Mouse (Mus musculus): ENCODE data around the gene Ticam1. TPM values are rescaled to one million over a fixed set of nuclear protein-coding genes. Genes with fewer than 3 reads are reported as not detected.
"Not testable (repeated sequence)": the region's sequence is repeated elsewhere in the genome, so short reads cannot be mapped to it uniquely, and the experiment has no call there.

Gene Ticam1
- polyA plus RNA-seq, 1 experiment = 96.6 TPM

DNA sequence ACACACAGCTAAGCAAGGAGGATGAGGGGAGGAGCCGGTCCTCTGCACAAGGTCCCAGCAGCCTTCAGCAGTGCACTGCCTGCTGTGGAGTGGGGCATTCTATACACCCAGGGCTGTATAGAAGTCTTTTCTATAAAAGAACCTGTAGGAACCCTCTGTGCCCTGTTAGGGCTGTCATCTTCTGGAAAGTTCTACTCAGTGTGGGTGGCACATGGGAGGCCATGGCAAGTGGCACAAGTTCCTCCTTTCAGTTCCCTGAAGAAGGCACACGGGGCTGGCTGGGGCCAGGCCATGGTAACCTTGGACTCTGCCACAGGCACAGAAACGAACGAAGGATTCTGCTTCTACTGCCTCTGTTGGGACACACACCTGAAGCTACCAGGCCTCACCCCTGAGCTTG is 11.6 kb downstream of the Ticam1 start:
- Histone ChIP-seq H3K4me1 (ENCODE audit: control insufficient read depth, insufficient read depth, insufficient read length, low read length) (peaks cover 12% of the 10 kb centered on the region; the same call in 1 of the 2 replicates), H3K36me3 (ENCODE audit: control insufficient read depth, insufficient read depth, low read length) (peaks cover 25% of the 10 kb centered on the region), H3K4me3 (ENCODE audit: low read depth, low read length) (no peak overlapping the region), H3K27ac (ENCODE audit: insufficient read depth, low read depth, low read length) (no peak overlapping the region), H3K27me3 (ENCODE audit: control insufficient read depth, insufficient read depth, low read length) (no peaks in the 10 kb centered on the region)
- TF ChIP-seq CTCF (IDR thresholded peaks at IDR 0.05; ENCODE audit: extremely low read depth, insufficient read length, insufficient replicate concordance, low read depth, low read length) = no peak
- 57% methylated on average over 4 of the region's 4 CpGs for WGBS

DNA sequence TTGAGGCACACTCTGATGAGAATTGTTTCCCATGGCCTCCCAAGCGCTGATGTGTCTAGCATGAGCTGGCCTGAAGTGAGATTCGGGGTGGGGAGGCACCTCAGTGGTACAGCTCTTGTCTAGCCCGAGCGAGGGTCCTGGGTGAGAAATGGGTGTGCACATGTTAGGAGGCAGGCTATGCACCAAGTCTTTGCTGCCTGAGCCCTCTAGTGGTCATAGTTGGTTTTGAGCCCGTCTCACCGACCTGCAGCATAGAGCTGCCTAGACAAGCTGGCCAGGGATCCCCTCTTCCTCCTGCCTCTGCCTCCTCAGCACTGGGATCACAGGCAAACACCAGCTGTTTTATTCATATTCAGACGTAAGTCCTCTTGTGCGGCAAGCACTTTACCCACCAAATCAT is 12.6 kb downstream of the Ticam1 start:
- TF ChIP-seq POLR2A (IDR thresholded peaks at IDR 0.05; ENCODE audit: low read depth, low read length) (no peak), CTCF (IDR thresholded peaks at IDR 0.05; ENCODE audit: extremely low read depth, insufficient read length, insufficient replicate concordance, low read depth, low read length) (peak; percentile 79; the same call in 1 of the 2 replicates)
- Histone ChIP-seq H3K27me3 (ENCODE audit: control insufficient read depth, insufficient read depth, low read length) (no peaks in the 10 kb centered on the region), H3K27ac (ENCODE audit: insufficient read depth, low read depth, low read length) (no peak overlapping the region), H3K4me1 (ENCODE audit: control insufficient read depth, insufficient read depth, insufficient read length, low read length) (peaks cover 17% of the 10 kb centered on the region; the same call in 1 of the 2 replicates), H3K4me3 (ENCODE audit: low read depth, low read length) (no peak overlapping the region), H3K36me3 (ENCODE audit: control insufficient read depth, insufficient read depth, low read length) (peaks cover 30% of the 10 kb centered on the region)
- 22% methylated on average over 8 of the region's 8 CpGs for WGBS

DNA sequence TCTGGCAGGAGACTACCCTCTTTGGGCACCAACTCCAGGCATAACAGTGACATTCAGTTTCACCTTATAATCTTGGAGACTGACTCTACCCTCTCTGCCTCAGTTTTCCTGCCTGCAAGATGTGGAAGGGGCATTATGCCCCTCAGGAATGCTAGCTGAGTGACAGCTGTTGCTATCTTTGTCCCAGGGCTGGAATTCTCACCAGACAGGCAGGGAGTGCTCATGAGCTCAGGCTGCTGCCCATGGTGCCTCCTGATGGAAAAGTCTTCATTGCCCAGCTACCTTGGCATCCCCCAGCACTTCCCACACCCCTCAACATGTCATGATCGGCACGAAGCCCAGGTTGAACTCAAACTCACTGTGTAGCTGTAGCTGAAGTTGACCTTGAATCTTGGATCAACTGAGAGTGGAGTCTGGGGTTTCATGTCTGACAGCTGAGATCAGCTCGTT is 13.9 kb downstream of the Ticam1 start:
- TF ChIP-seq POLR2A (IDR thresholded peaks at IDR 0.05; ENCODE audit: low read depth, low read length) (no peak), CTCF (IDR thresholded peaks at IDR 0.05; ENCODE audit: extremely low read depth, insufficient read length, insufficient replicate concordance, low read depth, low read length) (peak; percentile 5; the same call in 1 of the 2 replicates)
- WGBS = 67% methylated on average over 3 of the region's 3 CpGs
- Histone ChIP-seq H3K36me3 (ENCODE audit: control insufficient read depth, insufficient read depth, low read length) (peaks cover 34% of the 10 kb centered on the region), H3K4me3 (ENCODE audit: low read depth, low read length) (no peak overlapping the region), H3K27me3 (ENCODE audit: control insufficient read depth, insufficient read depth, low read length) (no peaks in the 10 kb centered on the region), H3K27ac (ENCODE audit: insufficient read depth, low read depth, low read length) (no peak overlapping the region), H3K4me1 (ENCODE audit: control insufficient read depth, insufficient read depth, insufficient read length, low read length) (peaks cover 24% of the 10 kb centered on the region)

- H3K4me1 ChIP-seq (ENCODE audit: control insufficient read depth, insufficient read depth, insufficient read length, low read length) = peaks cover 25% of the 10 kb centered on the region
- TF ChIP-seq POLR2A (IDR thresholded peaks at IDR 0.05; ENCODE audit: low read depth, low read length) (no peak), CTCF (IDR thresholded peaks at IDR 0.05; ENCODE audit: extremely low read depth, insufficient read length, insufficient replicate concordance, low read depth, low read length) (no peak)
- WGBS = 34% methylated on average over 3 of the region's 3 CpGs
- H3K27ac ChIP-seq (ENCODE audit: insufficient read depth, low read depth, low read length) = no peak overlapping the region
- no peaks in the 10 kb centered on the region for H3K27me3 ChIP-seq (ENCODE audit: control insufficient read depth, insufficient read depth, low read length)
- peaks cover 34% of the 10 kb centered on the region for H3K36me3 ChIP-seq (ENCODE audit: control insufficient read depth, insufficient read depth, low read length)
- no peak overlapping the region for H3K4me3 ChIP-seq (ENCODE audit: low read depth, low read length)
Measured at GRCm38 (mm10) chr17:56261166-56261565, 15.4 kb downstream of the Ticam1 start.

GRCm38 (mm10) chr17:56259301-56260037 is 17.1 kb downstream of the Ticam1 start:
- no peak for TF ChIP-seq CTCF (IDR thresholded peaks at IDR 0.05; ENCODE audit: extremely low read depth, insufficient read length, insufficient replicate concordance, low read depth, low read length)
- TF ChIP-seq POLR2A (IDR thresholded peaks at IDR 0.05; ENCODE audit: low read depth, low read length) = no peak
- WGBS = 77% methylated on average over 10 of the region's 10 CpGs
- Histone ChIP-seq H3K4me1 (ENCODE audit: control insufficient read depth, insufficient read depth, insufficient read length, low read length) (peaks cover 17% of the 10 kb centered on the region), H3K36me3 (ENCODE audit: control insufficient read depth, insufficient read depth, low read length) (peaks cover 34% of the 10 kb centered on the region), H3K27me3 (ENCODE audit: control insufficient read depth, insufficient read depth, low read length) (no peaks in the 10 kb centered on the region), H3K27ac (ENCODE audit: insufficient read depth, low read depth, low read length) (no peak overlapping the region), H3K4me3 (ENCODE audit: low read depth, low read length) (0 out of 2 replicates have a peak overlapping the region, but pooled peaks have one; percentile 3)

DNA sequence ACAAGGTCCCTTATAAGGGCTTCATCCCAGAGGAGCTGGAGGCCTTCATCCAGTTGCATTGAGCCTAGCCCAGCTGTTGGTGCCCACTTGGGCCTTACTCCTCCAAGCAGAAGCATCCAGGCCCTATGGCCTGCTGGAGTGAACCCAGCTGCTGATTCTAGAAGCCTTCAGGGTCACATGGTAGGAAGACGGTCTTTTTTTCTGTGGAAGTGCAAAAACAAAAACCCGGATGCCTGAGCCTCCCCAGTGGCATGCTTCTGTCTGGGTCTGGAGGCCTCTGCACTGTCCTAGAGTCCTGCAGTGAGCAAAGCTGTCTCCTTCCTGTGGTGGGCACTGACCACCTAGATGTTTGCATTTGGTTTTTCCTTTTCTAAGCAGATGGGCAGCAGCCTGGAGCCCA is 17.8 kb downstream of the Ticam1 start:
- H3K27ac ChIP-seq (ENCODE audit: insufficient read depth, low read depth, low read length); H3K27me3 ChIP-seq (ENCODE audit: control insufficient read depth, insufficient read depth, low read length); H3K4me3 ChIP-seq (ENCODE audit: low read depth, low read length): not testable (repeated sequence)
- peaks cover 34% of the 10 kb centered on the region for H3K36me3 ChIP-seq (ENCODE audit: control insufficient read depth, insufficient read depth, low read length)
- WGBS = 59% methylated on average over 2 of the region's 2 CpGs
- H3K4me1 ChIP-seq (ENCODE audit: control insufficient read depth, insufficient read depth, insufficient read length, low read length) = peaks cover 17% of the 10 kb centered on the region

GRCm38 (mm10) chr17:56258269-56258668 is 18.3 kb downstream of the Ticam1 start:
- H3K27ac ChIP-seq (ENCODE audit: insufficient read depth, low read depth, low read length); H3K27me3 ChIP-seq (ENCODE audit: control insufficient read depth, insufficient read depth, low read length): not testable (repeated sequence)
- Histone ChIP-seq H3K4me1 (ENCODE audit: control insufficient read depth, insufficient read depth, insufficient read length, low read length) (peaks cover 17% of the 10 kb centered on the region), H3K4me3 (ENCODE audit: low read depth, low read length) (peak overlapping the region; percentile 66; the same call in 1 of the 2 replicates), H3K36me3 (ENCODE audit: control insufficient read depth, insufficient read depth, low read length) (peaks cover 34% of the 10 kb centered on the region)
- 87% methylated on average over 19 of the region's 19 CpGs for WGBS

Data from small intestine, adult 2 months (tissue).